Mouse (Mus musculus) MEL (cell line): Measurements from ENCODE around the gene Fuz.

ENCODE experiments used
- CTCF ChIP-seq, 3 experiments: IDR thresholded peaks in 2 of 3; conservative IDR thresholded peaks in 1 of 3; 2 replicates each; pipeline ENCODE4 v1.5.1; 2011 to 2012; ENCODE audit warnings: low read length in 3 of 3, low read depth in 2 of 3, mild to moderate bottlenecking in 2 of 3, improper control_type of control experiment in 1 of 3, inconsistent platforms in 1 of 3, mixed read lengths in 1 of 3, moderate library complexity in 1 of 3; ENCODE audit not compliant: control insufficient read depth in 1 of 3, insufficient read depth in 1 of 3, poor library complexity in 1 of 3, severe bottlenecking in 1 of 3
- ELF1 ChIP-seq: IDR thresholded peaks from 2 replicates; pipeline ENCODE4 v1.6.1; 2014; ENCODE audit warnings: low read depth, mild to moderate bottlenecking, inconsistent platforms, low read length, improper control_type of control experiment, moderate library complexity
- EP300 ChIP-seq, 2 experiments: IDR thresholded peaks; 2 replicates each; pipeline ENCODE4 v1.6.1; 2011; ENCODE audit warnings: improper control_type of control experiment in 2 of 2, low read length in 2 of 2, low read depth in 1 of 2, mild to moderate bottlenecking in 1 of 2
- GATA1 ChIP-seq: IDR thresholded peaks from 2 replicates; pipeline ENCODE4 v1.6.1; 2011; ENCODE audit warnings: low read depth, low read length, improper control_type of control experiment
- HCFC1 ChIP-seq: IDR thresholded peaks from 2 replicates; pipeline ENCODE4 v1.6.1; 2012; ENCODE audit warnings: low read depth, mild to moderate bottlenecking, inconsistent platforms, low read length, improper control_type of control experiment, moderate library complexity
- MAFK ChIP-seq: IDR thresholded peaks from 2 replicates; pipeline ENCODE4 v1.6.1; 2011; ENCODE audit warnings: low read depth, mild to moderate bottlenecking, low read length, improper control_type of control experiment, borderline replicate concordance
- MAZ ChIP-seq: IDR thresholded peaks from 2 replicates; pipeline ENCODE4 v1.6.1; 2012; ENCODE audit warnings: low read depth, mild to moderate bottlenecking, inconsistent platforms, low read length, improper control_type of control experiment
- POLR2A ChIP-seq, 2 experiments: IDR thresholded peaks; 2 replicates each; pipeline ENCODE4 v1.6.1; 2011 to 2012; ENCODE audit warnings: low read length in 2 of 2, mild to moderate bottlenecking in 2 of 2, control low read depth in 1 of 2, improper control_type of control experiment in 1 of 2, low read depth in 1 of 2, moderate library complexity in 1 of 2; ENCODE audit not compliant: control insufficient read depth in 1 of 2, insufficient read depth in 1 of 2, poor library complexity in 1 of 2
- RAD21 ChIP-seq: IDR thresholded peaks from 2 replicates; pipeline ENCODE4 v1.6.1; 2011; ENCODE audit warnings: mild to moderate bottlenecking, low read depth, low read length, improper control_type of control experiment
- SMC3 ChIP-seq: IDR thresholded peaks from 2 replicates; pipeline ENCODE4 v1.6.1; 2011; ENCODE audit warnings: low read depth, low read length, improper control_type of control experiment
- USF1 ChIP-seq: IDR thresholded peaks from 2 replicates; pipeline ENCODE4 v1.6.1; 2014; ENCODE audit warnings: low read depth, mild to moderate bottlenecking, inconsistent platforms, low read length, improper control_type of control experiment, moderate library complexity
- USF2 ChIP-seq, 2 experiments: IDR thresholded peaks; 2 replicates each; pipeline ENCODE4 v1.6.1; 2011 to 2012; ENCODE audit warnings: improper control_type of control experiment in 2 of 2, low read length in 2 of 2, borderline replicate concordance in 1 of 2, inconsistent platforms in 1 of 2, low read depth in 1 of 2, mild to moderate bottlenecking in 1 of 2; ENCODE audit not compliant: insufficient read depth in 1 of 2
- ZC3H11A ChIP-seq: IDR thresholded peaks from 2 replicates; pipeline ENCODE4 v1.6.1; 2012; ENCODE audit warnings: low read depth, mild to moderate bottlenecking, inconsistent platforms, low read length, improper control_type of control experiment
- ZMIZ1 ChIP-seq: IDR thresholded peaks from 2 replicates; pipeline ENCODE4 v1.6.1; 2012; ENCODE audit warnings: low read depth, mild to moderate bottlenecking, inconsistent platforms, low read length, improper control_type of control experiment, moderate library complexity

- TF ChIP-seq ZC3H11A: no peak
- no peak for TF ChIP-seq HCFC1
- no peak for TF ChIP-seq CTCF (IDR thresholded peaks at IDR 0.05 in 2 of 3, conservative IDR thresholded peaks at IDR 0.05 in 1 of 3; ENCODE audit: control insufficient read depth in 1 of 3, insufficient read depth in 1 of 3, low read depth in 2 of 3, low read length in 3 of 3, poor library complexity in 1 of 3, severe bottlenecking in 1 of 3)
- no peak for TF ChIP-seq EP300 (IDR thresholded peaks at IDR 0.05; ENCODE audit: low read depth in 1 of 2, low read length in 2 of 2)
- no peak for TF ChIP-seq RAD21
- TF ChIP-seq GATA1: no peak
- TF ChIP-seq ZMIZ1: no peak
- TF ChIP-seq MAFK: no peak
- TF ChIP-seq USF2 (IDR thresholded peaks at IDR 0.05; ENCODE audit: borderline replicate concordance in 1 of 2, insufficient read depth in 1 of 2, low read depth in 1 of 2, low read length in 2 of 2): no peak
- no peak for TF ChIP-seq POLR2A (IDR thresholded peaks at IDR 0.05; ENCODE audit: control insufficient read depth in 1 of 2, insufficient read depth in 1 of 2, low read depth in 1 of 2, low read length in 2 of 2, poor library complexity in 1 of 2)
- no peak for TF ChIP-seq MAZ
- TF ChIP-seq SMC3: no peak
- no peak for TF ChIP-seq ELF1
- TF ChIP-seq USF1: no peak
Measured at GRCm38 (mm10) chr7:44862434-44862833, 33.4 kb upstream of the Fuz start.
